Mouse (Mus musculus) liver, embryonic 14.5 days (tissue): ENCODE results near the gene Rims3. TPM values are rescaled to one million over a fixed set of nuclear protein-coding genes. Genes with fewer than 3 reads are reported as not detected.

Source experiments
- ATAC-seq: fragments of 200-750 bp; cut with Nextera tagmentation; 2 replicates; pipeline ENCODE4 v1.8.0; 2017; ENCODE audit warnings: moderate number of reproducible peaks, mild to moderate bottlenecking, moderate library complexity; ENCODE audit not compliant: insufficient read depth
- DNase-seq, 3 experiments: peaks; one replicate each; pipeline ENCODE4 v3.0.0-alpha.2; 2012 to 2013; ENCODE audit warnings: low read depth in 3 of 3, low spot score in 3 of 3
- H3K27ac ChIP-seq: fragments of 300-500 bp; sonication (generic); 2 replicates; pipeline ENCODE4 v1.5.1; 2014; ENCODE audit warnings: moderate library complexity, mild to moderate bottlenecking, control low read depth, inconsistent platforms
- H3K27me3 ChIP-seq: fragments of 300-500 bp; sonication (generic); 2 replicates; pipeline ENCODE4 v1.6.1; 2014; ENCODE audit warnings: mild to moderate bottlenecking, low read length, moderate library complexity; ENCODE audit not compliant: control insufficient read depth, insufficient read depth
- H3K36me3 ChIP-seq: fragments of 300-500 bp; sonication (generic); replicated peaks from 2 replicates; pipeline ENCODE4 v1.6.1; 2014; ENCODE audit warnings: low read depth; ENCODE audit not compliant: control insufficient read depth, insufficient read depth
- H3K4me1 ChIP-seq, 2 experiments: fragments of 200-500 bp in 1 of 2; fragments of 300-500 bp in 1 of 2; sonication (generic) in 1 of 2; replicated peaks; 2 replicates each; pipeline ENCODE4 v1.6.1; 2012 to 2014; ENCODE audit warnings: antibody characterized with exemption in 1 of 2, inconsistent platforms in 1 of 2, low read length in 1 of 2; ENCODE audit not compliant: control insufficient read depth in 2 of 2, insufficient read depth in 2 of 2
- H3K4me2 ChIP-seq: fragments of 300-500 bp; sonication (generic); 2 replicates; pipeline ENCODE4 v1.6.1; 2014; ENCODE audit warnings: low read depth, mild to moderate bottlenecking, control low read depth, moderate library complexity
- H3K4me3 ChIP-seq, 2 experiments: fragments of 200-500 bp in 1 of 2; fragments of 300-500 bp in 1 of 2; sonication (generic) in 1 of 2; 2 replicates each; pipeline ENCODE4 v1.5.1; 2012 to 2014; ENCODE audit warnings: low read depth in 2 of 2, low read length in 2 of 2, mild to moderate bottlenecking in 2 of 2, control low read depth in 1 of 2, inconsistent platforms in 1 of 2, moderate library complexity in 1 of 2; ENCODE audit not compliant: insufficient read depth in 1 of 2
- H3K9ac ChIP-seq: fragments of 300-500 bp; sonication (generic); replicated peaks from 2 replicates; pipeline ENCODE4 v1.6.1; 2014; ENCODE audit warnings: mild to moderate bottlenecking, control low read depth, moderate library complexity
- H3K9me3 ChIP-seq: fragments of 300-500 bp; sonication (generic); 2 replicates; pipeline ENCODE4 v1.6.1; 2016; ENCODE audit warnings: low read length, mixed read lengths; ENCODE audit not compliant: control insufficient read depth
- CTCF ChIP-seq: IDR thresholded peaks from 2 replicates; pipeline ENCODE4 v1.5.1; 2016; ENCODE audit warnings: antibody characterized with exemption, low read depth, control low read depth
- EP300 ChIP-seq: IDR thresholded peaks from 2 replicates; pipeline ENCODE4 v1.6.1; 2016; ENCODE audit warnings: antibody characterized with exemption, low read depth
- WGBS: fragments of 180-500 bp; shearing (Covaris S2); extraction: QIAGEN DNeasy Blood & Tissue Kit; methylation state at CpG from one replicate; pipeline ENCODE4 v1.1.7; 2014; ENCODE audit not compliant: insufficient replicate concordance; 5-methylcytosine and 5-hydroxymethylcytosine counted together
- polyA plus RNA-seq, 2 experiments: library from polyadenylated mRNA; depleted of rRNA in 1 of 2; stranded (reverse) in 1 of 2; unstranded in 1 of 2; fragments of >200 nt; fragmentation: Nextera tagmentation in 1 of 2; extraction: Ambion mirVana in 1 of 2; gene quantifications; 2 replicates each; pipeline versions ENCODE4 v1.2.1 to v1.2.3; 2012 to 2014

The Rims3 gene
- polyA plus RNA-seq, 2 experiments, result 0.15 to 0.19 TPM

GRCm38 (mm10) chr4:120831472-120831871 lies 23.1 kb upstream of the Rims3 start, which contains the start of gene Nfyc:
Nfyc (minus strand) TSS chr4:120831572.
- DNase-seq (no peak), ATAC-seq (no peak)
- H3K4me3 ChIP-seq, result no peak within 1 kb of the TSS
- H3K36me3 ChIP-seq, result no peaks in the 10 kb centered on the region
- TF ChIP-seq EP300 (no peak), CTCF (no peak)
- H3K4me2 ChIP-seq, result no peak within 1 kb of the TSS
- whole genome bisulfite sequencing, result 76% methylated on average over 4 of the region's 4 CpGs
- H3K27ac ChIP-seq, result no peak within 1 kb of the TSS
- H3K4me1 ChIP-seq, result peaks cover under 1 to 2% of the 10 kb centered on the region in 2 experiments; a peak in 2 of 4 replicates
- H3K9ac ChIP-seq, result no peak within 1 kb of the TSS
- no peaks in the 10 kb centered on the region for H3K27me3 ChIP-seq
- H3K9me3 ChIP-seq, result no peaks in the 10 kb centered on the region

- H3K9ac ChIP-seq, result no peak overlapping the region
- H3K27me3 ChIP-seq, result no peaks in the 10 kb centered on the region
- ATAC-seq (no peak), DNase-seq (no peak)
- WGBS, result 67% methylated on average over 3 of the region's 3 CpGs
- H3K27ac ChIP-seq, result no peak overlapping the region
- no peaks in the 10 kb centered on the region for H3K9me3 ChIP-seq
- H3K4me2 ChIP-seq, result no peak overlapping the region
- no peaks in the 10 kb centered on the region for H3K36me3 ChIP-seq
- H3K4me1 ChIP-seq, result peaks cover 26 to 37% of the 10 kb centered on the region in 2 experiments
- H3K4me3 ChIP-seq, result no peak overlapping the region
- TF ChIP-seq EP300 (no peak), CTCF (no peak)
These were observed 13.3 kb upstream of the Rims3 start for GRCm38 (mm10) chr4:120841342-120841741.

GRCm38 (mm10) chr4:120844423-120845082 lies 10.1 kb upstream of the Rims3 start:
- whole genome bisulfite sequencing, result 10% methylated on average over 7 of the region's 7 CpGs
- Histone ChIP-seq H3K27me3 (no peaks in the 10 kb centered on the region), H3K9me3 (no peaks in the 10 kb centered on the region), H3K4me1 (peaks cover 30 to 45% of the 10 kb centered on the region in 2 experiments), H3K36me3 (no peaks in the 10 kb centered on the region), H3K27ac (peak overlapping the region; percentile 65), H3K4me3 (peak overlapping the region in 1 of 2 experiments; percentile 19; a peak in 1 of 4 replicates), H3K4me2 (peak overlapping the region; percentile 68), H3K9ac (peak overlapping the region; percentile 46; the same call in 1 of the 2 replicates)
- DNase-seq, result peak; percentile 61 to 83 (median 77)
- no peak for TF ChIP-seq CTCF
- TF ChIP-seq EP300, result peak; percentile 89
- peak; percentile 97 for ATAC-seq

- no peak for TF ChIP-seq EP300
- TF ChIP-seq CTCF, result no peak
- Histone ChIP-seq H3K27me3 (no peaks in the 10 kb centered on the region), H3K27ac (peak overlapping the region; percentile 65), H3K9ac (0 out of 2 replicates have a peak overlapping the region, but pooled peaks have one; percentile 1), H3K4me2 (peak overlapping the region; percentile 68), H3K4me3 (no peak overlapping the region), H3K9me3 (no peaks in the 10 kb centered on the region), H3K4me1 (peaks cover 30 to 45% of the 10 kb centered on the region in 2 experiments), H3K36me3 (no peaks in the 10 kb centered on the region)
- WGBS, result 15% methylated on average over 4 of the region's 4 CpGs
- ATAC-seq (peak; percentile 65; the same call in 1 of the 2 replicates), DNase-seq (peak in 2 of 3 experiments; percentile 23 to 43)
These were observed 9.5 kb upstream of the Rims3 start for GRCm38 (mm10) chr4:120845098-120845497.

- no peak for ATAC-seq
- WGBS, result 68% methylated on average over 6 of the region's 6 CpGs
- no peak overlapping the region for H3K4me2 ChIP-seq
- H3K4me1 ChIP-seq, result peaks cover 26 to 32% of the 10 kb centered on the region in 2 experiments
- H3K27ac ChIP-seq, result no peak overlapping the region
- no peak overlapping the region for H3K4me3 ChIP-seq
- H3K9ac ChIP-seq, result no peak overlapping the region
- H3K9me3 ChIP-seq, result no peaks in the 10 kb centered on the region
- TF ChIP-seq CTCF (no peak), EP300 (no peak)
- H3K36me3 ChIP-seq, result no peaks in the 10 kb centered on the region
- no peaks in the 10 kb centered on the region; the same call in none of the 2 replicates for H3K27me3 ChIP-seq
- no peak for DNase-seq
These were observed 5.7 kb upstream of the Rims3 start for GRCm38 (mm10) chr4:120848909-120849308.
